Mouse (Mus musculus) monocyte, adult 2 months (primary cell): Measurements from ENCODE around the gene Celf6.

Source experiments
- DNase-seq, 2 experiments: peaks; one replicate each; pipeline ENCODE4 v3.0.0; 2022; ENCODE audit warnings: low spot score in 2 of 2, low read depth in 1 of 2

The Celf6 gene

DNA sequence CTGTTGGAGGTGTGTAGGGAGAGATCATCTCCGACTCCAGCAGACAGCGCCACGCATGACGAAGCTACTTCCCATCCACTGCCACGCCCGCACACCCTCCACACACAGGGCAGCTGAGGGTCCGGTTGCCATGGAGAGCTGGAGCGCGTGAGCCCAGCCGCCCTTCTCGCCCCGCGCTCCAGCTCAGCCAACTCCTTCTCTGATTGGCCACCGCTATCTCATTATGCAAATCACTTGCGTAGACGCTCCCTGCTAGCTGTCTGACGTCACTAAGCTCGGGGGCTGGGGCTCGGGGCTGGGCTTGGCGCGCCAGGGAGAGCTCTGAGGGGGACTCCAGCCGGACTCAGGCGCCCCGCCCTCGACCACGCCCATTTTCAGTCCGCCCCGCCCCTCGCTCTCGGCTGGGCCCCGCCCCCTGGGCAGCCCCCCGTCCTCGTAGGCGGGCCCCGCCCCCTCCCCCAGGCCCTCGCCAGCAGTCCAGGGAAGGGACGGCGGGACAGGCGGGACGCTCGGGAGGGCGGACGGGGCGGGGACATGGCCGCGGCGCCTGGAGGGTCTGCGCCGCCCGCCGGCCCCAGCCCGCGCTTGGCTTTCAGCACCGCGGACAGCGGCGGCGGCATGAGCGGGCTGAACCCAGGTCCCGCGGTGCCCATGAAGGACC lies at the start of gene Celf6:
Gene Celf6, plus strand, starts transcription at position 74 of the 661 bp plus-strand sequence.
- peak; percentile 10 to 14 for DNase-seq

DNA sequence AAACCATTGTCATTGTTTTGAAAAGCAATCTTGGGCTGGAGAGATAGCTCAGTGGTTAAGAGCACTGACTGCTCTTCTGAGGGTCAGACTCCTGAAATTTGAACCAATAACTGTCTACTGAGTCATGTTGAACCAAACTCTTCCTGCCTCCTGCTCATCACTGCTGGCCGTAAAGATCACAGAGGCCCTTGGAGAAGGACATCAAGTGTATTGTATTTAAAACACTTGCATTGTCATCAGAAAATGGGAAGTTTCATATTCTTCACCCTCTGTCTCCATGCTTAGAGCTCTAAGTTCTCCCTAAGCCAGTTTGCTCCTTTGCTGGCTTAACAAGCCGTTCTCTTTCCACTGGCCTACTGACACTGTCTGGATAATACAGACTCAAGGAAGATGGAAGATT lies 49.4 kb upstream of the Celf6 start:
- no peak for DNase-seq

DNA sequence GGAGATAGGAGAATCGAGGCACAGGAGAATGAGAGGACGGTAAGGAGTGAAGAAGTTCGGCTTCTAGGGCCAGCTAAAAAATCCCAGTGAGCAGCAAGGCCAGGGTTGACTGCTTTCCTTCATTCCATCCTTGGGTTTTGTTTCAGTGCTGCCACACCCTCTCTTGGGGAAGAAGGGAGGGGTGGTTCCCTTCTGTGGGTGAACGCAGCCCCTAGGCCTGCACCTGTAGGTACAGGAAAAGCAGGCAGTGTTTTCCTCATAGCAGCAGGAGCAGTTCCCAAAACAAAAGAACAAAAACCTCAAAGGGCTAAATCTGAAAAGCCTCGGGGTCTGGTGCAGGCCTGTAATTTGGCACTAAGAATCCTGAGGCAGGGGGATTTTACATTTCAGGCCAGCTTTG lies 46.1 kb upstream of the Celf6 start:
- no peak for DNase-seq

DNA sequence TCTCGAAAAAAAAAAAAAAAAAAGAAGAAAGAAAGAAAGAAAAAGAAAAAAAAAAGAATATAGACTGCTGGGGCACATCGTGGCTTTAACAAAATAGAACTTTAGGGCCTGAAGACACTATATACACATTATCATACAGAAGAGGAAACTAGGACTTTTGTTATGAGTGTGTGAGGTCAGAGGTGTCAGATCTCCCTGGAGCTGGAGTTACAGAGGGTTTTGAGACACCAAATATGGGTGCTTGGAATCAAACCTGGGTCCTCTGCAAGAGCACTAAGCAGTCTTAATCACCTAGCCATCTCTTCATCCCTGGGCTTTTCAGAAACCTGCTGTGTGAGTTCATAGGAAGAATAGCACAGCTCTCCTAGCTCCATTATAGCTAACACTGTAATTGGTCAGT lies 44.3 kb upstream of the Celf6 start:
- no peak for DNase-seq

DNA sequence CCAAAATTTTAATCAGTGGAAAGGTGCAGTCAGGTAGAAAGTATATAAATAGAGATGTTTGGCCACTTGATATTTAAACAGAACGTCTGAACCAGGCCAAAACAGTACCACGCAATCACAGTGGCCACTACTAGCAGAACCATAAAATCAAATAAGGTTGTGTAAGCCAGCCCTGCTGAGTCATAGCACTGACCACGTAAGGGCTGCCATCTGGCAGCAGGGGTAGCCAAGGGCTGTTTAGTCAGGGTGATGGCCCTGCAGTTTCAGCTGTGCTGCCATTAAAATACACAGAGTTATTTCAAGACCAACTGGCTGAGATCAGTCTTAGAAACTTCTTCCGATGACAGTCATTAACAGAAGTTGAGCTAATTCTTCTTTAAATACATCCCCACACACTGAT lies 43.8 kb upstream of the Celf6 start:
- no peak for DNase-seq

DNA sequence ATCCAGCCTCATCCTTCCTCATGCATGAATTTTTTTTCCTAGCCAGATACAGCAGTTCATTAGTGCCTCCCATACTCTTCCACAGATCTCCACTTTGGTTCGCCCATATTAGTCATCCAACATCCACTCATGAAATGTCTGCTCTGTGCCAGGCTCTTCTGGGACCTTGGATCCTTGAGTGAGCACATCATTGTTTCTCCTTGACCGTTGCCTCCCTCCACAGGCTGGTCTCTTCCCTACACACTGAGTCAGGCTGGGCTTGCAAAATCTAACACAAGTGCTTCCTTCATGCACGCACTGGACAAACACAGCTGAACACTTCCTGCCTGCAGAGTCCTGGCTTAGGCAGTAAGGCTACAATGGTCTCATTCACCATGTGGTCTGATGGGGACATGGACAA lies 40.1 kb upstream of the Celf6 start:
- DNase-seq, result peak in 1 of 2 experiments; percentile 20

DNA sequence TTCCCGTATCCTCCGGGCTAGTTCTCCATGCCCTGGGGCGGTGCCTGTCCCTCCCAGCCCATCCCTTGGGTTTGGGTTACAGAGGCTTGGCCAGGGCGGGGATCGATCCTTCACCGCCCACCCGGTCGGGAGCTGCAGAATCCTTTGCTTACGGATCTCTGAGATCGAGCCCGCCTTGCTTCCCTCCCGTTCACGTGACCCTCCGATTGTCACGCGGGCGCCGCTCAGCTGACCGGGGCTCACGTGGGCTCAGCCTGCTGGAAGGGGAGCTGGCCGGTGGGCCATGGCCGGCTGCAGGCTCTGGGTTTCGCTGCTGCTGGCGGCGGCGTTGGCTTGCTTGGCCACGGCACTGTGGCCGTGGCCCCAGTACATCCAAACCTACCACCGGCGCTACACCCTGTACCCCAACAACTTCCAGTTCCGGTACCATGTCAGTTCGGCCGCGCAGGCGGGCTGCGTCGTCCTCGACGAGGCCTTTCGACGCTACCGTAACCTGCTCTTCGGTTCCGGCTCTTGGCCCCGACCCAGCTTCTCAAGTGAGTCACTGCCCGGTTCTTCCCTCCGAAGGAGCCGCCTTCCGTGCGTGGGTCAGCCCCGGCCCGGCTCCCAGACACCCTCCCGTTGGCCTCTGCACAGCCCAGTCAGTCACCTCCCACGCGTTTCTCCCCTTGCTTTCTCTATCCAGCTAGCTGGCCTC lies 38.1 kb upstream of the Celf6 start, which contains the start of the genes Hexa and Tmem202:
Gene Hexa, plus strand, starts transcription at position 100 of the 697 bp plus-strand sequence.
Gene Tmem202, minus strand, starts transcription at position 407 of the 697 bp plus-strand sequence.
- DNase-seq, result peak in 1 of 2 experiments; percentile 71

DNA sequence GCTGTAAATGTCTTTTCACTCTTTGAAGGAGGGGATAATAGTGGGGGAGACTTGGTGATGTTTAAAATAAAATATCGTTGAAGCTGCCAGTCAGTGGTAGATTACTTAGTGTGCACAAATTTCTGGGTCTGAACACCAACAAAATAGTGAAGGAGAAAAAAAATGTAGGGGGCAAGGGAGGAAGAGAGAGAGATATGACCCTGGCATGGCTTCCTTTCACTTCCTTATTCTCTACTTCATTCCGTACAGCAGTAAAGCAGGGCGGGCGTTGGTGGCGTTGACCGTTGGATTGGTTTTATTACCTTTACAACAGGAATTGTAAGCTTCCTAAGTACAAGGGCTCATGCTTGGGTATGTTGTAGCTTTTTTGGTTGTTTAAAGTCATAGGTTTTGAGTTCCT lies 36.1 kb upstream of the Celf6 start:
- DNase-seq, result no peak

DNA sequence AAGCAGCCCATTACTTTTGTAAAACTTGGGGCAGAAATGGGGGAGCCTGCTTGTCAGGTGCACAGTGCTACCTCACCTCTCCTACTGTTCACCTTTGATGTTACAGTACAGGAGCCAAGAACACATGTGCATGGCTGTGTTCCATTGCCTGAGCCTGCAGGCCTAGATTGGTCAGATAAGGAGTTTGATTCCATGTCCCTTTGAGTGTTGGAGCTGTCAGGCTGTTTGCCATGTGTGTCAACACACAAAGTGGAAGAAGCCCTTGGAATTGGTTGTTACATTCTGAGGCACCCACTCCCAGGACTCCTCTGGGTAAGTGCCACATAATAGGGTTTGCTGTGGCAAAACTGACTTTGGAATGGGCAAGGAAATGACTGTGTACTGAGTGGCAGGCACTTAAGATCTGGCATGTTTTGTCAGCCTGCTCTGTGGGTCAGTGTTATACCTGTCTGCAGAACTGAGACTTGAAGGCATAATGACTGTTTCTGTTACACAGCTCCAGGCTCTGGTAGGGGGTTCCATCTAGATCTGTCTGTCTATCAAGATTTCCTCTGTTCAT lies 34.9 kb upstream of the Celf6 start:
- no peak for DNase-seq

DNA sequence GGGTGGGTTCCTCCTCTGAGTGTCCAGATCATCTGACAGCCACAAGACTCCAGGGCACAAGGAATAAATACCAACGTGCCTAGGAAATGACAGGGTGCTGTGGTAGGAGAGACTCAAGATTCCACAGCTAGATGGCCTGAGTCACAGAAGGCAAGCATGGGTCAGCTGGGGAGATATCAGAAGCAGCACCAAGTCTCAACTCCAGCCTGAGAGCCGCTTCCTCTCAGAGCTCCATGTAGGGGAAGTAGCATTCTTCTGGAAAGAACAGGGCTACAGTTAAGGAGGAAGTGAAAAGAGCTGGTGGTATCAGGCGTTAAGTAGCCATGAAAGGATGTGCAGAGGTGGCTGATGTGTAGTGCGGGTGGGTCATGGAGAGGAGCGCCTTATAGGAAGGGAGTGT lies 33.0 kb upstream of the Celf6 start:
- peak in 1 of 2 experiments; percentile 21 for DNase-seq

DNA sequence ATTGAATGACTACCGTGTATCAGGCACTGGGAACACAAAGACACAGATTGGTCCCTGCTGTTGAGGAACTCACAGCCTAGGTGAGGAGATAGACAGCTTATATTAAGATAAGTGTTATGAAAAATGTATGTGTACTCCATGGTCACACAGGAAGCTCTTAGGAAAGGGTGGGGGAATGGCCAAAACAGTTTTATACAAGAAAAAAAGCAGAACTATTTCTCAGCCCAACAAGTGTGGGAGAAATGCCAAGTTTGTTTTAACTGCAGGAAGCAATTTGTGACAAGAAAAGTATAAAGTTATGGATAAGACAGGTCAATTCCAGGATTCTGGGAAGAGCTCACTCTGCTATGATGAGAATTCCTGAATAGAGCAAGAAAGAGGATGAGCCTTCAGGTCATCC lies 29.8 kb upstream of the Celf6 start:
- DNase-seq, result no peak

DNA sequence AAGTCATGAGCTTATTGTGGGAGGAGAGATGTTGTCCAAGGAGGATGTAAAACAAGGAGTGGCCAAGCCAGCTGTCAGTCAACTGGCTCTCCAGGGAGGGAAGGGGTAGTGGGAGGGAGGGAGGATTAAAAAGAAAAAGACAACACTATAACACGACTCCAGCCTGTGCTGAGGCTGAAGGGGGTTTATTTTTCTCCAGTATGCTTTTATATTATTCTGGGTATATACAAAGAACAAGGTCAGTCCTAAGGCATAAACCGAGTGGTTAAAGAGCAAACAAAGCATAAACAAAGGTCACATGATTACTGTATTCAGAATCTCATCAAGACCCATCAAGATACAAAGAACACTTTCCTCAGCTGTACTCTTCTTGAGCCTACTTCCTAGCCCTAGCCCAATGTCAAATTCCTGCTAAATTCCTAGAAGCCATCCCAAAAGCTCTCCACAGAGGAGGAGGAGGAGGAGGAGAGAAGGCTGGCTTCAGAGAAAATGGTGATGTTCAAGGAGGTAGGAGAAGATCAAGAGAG lies 28.7 kb upstream of the Celf6 start:
- DNase-seq, result no peak

DNA sequence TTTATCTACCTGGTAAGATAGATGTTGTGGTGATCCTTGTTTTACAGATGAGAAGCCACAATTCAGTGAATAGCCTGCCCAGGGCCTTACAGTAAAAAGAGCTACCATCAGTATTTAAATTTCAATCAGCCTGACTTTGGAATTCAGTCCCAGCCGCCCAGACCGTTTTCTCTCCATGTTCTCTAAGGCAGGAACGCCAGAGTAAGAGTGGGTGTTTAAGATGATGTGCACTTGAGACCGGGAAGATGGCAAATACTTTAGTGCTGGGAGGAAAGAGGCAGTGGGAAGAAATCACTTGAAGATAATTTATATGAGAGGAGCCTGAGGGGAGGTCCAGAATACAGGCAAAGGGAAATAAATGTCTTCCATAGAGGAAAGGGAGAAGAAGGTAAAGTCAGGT lies 27.6 kb upstream of the Celf6 start:
- DNase-seq, result no peak

DNA sequence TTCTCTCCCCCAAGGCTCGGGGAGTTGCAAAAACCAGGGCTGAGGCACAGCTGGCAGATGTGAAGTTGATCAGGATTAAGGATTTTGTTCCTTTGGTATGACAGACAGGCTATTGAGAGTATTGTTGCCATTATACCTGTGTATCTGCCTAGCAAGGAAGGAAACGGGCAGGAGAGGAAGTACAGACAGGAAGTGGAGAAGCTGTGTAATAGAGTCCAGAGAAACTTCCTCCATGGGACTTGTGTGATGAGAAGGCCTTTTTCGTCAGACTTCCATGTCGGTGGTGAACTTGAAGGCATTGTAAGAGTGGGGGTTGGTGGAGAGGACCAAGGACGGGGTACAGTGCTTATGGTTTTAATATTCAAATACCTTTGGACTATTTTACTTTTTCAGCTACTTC lies 26.7 kb upstream of the Celf6 start:
- no peak for DNase-seq

DNA sequence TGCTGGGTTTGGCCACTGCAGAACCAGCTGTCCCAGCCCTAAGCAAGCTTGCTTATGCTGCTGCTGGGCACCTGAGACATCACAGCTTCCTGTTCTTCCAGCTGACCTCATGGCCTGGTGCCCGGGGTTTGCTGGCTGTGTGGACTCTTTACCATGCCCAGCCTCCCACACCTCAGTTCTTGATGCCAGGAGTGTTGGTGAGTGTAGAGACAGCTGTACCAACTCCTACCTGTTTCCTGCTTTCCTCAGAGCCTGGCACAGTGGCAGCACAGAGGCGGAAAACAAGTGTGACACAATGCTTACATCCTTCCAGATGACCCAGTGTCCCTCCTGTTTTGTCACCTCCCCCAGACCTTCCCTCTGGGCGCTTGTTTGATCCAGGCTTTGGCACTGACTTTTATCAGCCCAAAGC lies 26.1 kb upstream of the Celf6 start:
- no peak for DNase-seq

DNA sequence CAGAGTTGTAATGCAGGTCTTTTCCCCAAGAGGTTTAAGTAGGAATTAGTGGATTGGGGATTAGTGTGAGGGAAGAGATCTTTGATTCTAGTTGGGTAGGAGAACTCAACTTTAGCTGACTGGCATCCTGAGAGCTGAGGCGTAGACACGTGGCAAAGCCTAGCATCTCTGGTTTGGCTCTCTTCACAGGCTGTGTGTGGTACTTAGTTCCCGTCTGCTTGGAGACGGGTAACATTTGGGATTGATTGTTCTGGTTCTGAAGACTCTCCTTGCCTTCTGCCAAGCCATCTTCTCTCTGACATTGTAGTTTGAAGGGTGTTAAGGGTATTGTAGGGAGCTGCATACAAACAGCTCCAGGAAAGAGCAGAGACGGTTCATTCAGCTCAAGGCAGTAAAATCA lies 25.1 kb upstream of the Celf6 start:
- no peak for DNase-seq

DNA sequence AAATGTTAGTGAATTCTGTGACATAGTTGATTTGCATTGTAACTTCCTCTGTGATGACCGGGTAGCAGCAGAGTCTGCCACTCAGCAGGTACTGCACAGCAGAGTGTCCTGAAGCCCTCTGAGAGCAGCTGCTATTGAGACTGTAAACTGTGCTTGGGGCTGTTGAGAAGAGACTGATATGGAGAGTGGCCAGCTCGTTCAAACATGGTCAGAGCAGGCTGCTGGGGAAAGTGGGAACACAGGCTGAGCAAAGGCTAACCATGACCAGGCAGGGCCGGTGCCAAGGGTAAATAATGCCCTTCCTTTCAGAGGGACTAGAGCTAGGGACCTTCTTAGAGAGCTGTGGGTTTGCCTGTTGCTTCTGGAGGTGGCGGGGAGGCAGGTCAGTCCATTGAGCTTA lies 24.0 kb upstream of the Celf6 start:
- DNase-seq, result no peak

DNA sequence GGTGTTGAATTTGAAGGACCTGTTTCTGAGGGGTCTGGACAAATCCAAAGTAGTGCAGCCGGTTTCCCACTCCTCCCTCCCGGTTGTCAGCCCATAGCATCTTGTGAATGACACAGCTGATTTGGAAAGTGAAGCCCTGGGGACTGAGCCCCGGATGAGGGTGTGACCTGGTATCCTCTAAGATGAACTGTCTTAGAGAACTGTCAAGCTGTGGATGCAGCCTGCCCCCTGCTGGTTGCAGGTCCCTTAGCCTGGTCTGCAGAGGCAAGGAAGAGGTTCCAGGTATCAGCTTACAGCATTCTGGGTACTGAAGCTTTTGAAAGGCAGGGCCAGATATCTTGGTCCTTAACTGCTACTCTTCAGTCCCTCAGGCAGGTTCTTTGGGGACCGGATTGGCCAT lies 12.1 kb upstream of the Celf6 start:
- DNase-seq, result peak in 1 of 2 experiments; percentile 46

DNA sequence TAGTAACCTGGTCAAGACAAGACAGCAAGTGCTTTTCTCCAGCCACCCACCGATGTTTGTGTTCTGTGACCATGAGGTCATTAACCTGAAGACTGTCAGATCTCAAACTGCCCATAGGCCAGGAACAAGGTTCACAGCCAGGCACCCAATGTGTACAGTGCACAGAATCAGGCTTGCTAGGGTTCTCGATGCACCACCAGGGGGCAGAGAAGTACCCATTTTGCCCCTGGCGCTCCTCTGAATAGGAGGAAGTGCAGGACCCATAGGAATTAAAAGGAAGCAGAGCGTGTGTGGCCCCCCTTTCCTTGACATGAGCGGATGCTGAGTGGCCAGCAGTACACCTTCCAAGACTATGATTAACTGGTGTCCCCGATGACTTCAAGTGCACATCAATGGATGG lies 10.6 kb upstream of the Celf6 start:
- peak; percentile 8 to 48 for DNase-seq

DNA sequence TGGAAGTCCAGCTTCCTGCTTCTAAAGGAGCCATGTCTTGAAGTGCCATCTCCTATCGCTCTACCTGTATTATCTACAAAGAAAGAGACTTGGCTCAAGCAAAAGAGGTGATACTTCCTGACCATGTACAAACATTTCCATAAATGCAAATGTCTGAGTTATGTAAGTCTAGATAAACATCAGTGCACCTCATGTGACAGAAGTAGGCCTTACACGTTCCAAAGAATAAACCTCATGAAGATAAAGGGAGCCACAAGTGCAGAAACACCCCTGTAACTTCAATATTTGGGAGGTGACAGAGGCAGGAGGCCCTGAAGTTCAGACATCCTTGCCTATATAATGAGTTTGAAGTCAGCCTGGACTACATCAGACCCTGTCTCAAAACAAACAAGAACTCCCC lies 5.9 kb upstream of the Celf6 start:
- no peak for DNase-seq

DNA sequence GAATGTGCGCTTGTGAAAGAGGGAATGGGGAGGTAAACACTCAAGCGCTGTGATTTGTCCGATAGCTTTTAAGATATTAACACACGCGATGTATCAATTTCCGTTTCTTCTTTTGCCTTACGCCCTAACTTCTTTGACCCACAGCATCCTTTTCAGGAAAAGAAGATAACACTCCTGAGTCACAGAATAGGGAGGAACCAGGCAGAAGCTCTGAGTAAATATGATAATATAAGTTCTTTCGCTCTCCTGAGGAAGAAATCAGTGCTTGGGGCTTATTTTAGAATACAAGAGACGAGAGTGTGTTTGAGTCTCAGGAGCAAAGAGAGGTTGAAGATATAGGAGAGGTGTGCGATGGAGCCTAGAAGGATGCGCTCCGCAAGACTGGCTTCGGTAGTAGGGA lies 316 bp upstream of the Celf6 start:
- no peak for DNase-seq

DNA sequence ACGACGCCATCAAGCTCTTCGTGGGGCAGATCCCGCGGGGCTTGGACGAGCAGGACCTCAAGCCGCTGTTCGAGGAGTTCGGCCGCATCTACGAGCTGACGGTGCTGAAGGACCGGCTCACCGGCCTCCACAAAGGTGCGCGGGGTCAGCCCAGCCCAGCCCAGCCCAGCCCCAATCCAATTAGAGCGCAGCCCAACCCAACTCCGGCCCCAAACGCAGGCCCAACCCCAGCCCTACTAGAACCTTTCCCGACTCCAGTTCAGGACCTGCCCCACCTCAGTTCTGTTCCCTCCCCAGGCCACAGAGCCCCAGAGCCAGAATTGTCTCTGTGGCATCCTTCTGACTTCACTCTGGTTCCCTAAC lies 769 bp downstream of the Celf6 start:
- DNase-seq, result no peak
